Mouse (Mus musculus) lung, embryonic 16.5 days (tissue): ENCODE measurements around the gene Sox2. TPM values are rescaled to one million over a fixed set of nuclear protein-coding genes. Genes with fewer than 3 reads are reported as not detected.

Experiments used
- ATAC-seq: fragments of 200-750 bp; cut with Nextera tagmentation; 2 replicates; pipeline ENCODE4 v1.8.0; 2017; ENCODE audit warnings: low read depth, mild to moderate bottlenecking, moderate library complexity
- H3K27ac ChIP-seq: fragments of 300-500 bp; sonication (generic); 2 replicates; pipeline ENCODE4 v1.5.1; 2014; ENCODE audit warnings: mild to moderate bottlenecking, control low read depth, low read length
- H3K27me3 ChIP-seq: fragments of 300-500 bp; sonication (generic); 2 replicates; pipeline ENCODE4 v1.6.1; 2014; ENCODE audit warnings: low read depth, low read length, mixed read lengths; ENCODE audit not compliant: control insufficient read depth, insufficient read depth
- H3K36me3 ChIP-seq: fragments of 300-500 bp; sonication (generic); 2 replicates; pipeline ENCODE4 v1.6.1; 2014; ENCODE audit warnings: low read length; ENCODE audit not compliant: control insufficient read depth, insufficient read depth
- H3K4me1 ChIP-seq: fragments of 300-500 bp; sonication (generic); replicated peaks from 2 replicates; pipeline ENCODE4 v1.6.1; 2014; ENCODE audit warnings: low read length, mixed read lengths; ENCODE audit not compliant: control insufficient read depth, insufficient read depth
- H3K4me2 ChIP-seq: fragments of 300-500 bp; sonication (generic); 2 replicates; pipeline ENCODE4 v1.6.1; 2014; ENCODE audit warnings: low read depth, low read length, control low read depth
- H3K4me3 ChIP-seq: fragments of 300-500 bp; sonication (generic); 2 replicates; pipeline ENCODE4 v1.5.1; 2014; ENCODE audit warnings: mild to moderate bottlenecking, low read length, control low read depth
- H3K9ac ChIP-seq: fragments of 300-500 bp; sonication (generic); 2 replicates; pipeline ENCODE4 v1.6.1; 2014; ENCODE audit warnings: low read length, control low read depth
- H3K9me3 ChIP-seq: fragments of 300-500 bp; sonication (generic); 2 replicates; pipeline ENCODE4 v1.6.1; 2016; ENCODE audit warnings: low read length; ENCODE audit not compliant: control insufficient read depth
- WGBS: fragments of 180-500 bp; shearing (Covaris S2); extraction: QIAGEN DNeasy Blood & Tissue Kit; methylation state at CpG from one replicate; pipeline ENCODE4 v1.1.7; 2014; 5-methylcytosine and 5-hydroxymethylcytosine counted together
- polyA plus RNA-seq: library from polyadenylated mRNA; unstranded; fragments of >200 nt; fragmentation: Nextera tagmentation; extraction: Ambion mirVana; gene quantifications from 2 replicates; pipeline ENCODE4 v1.2.1, GENCODE M21; 2015

Sox2 gene
- polyA plus RNA-seq, 1 experiment from 2014 or later, result 1.6 TPM

DNA sequence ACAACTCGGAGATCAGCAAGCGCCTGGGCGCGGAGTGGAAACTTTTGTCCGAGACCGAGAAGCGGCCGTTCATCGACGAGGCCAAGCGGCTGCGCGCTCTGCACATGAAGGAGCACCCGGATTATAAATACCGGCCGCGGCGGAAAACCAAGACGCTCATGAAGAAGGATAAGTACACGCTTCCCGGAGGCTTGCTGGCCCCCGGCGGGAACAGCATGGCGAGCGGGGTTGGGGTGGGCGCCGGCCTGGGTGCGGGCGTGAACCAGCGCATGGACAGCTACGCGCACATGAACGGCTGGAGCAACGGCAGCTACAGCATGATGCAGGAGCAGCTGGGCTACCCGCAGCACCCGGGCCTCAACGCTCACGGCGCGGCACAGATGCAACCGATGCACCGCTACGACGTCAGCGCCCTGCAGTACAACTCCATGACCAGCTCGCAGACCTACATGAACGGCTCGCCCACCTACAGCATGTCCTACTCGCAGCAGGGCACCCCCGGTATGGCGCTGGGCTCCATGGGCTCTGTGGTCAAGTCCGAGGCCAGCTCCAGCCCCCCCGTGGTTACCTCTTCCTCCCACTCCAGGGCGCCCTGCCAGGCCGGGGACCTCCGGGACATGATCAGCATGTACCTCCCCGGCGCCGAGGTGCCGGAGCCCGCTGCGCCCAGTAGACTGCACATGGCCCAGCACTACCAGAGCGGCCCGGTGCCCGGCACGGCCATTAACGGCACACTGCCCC lies 586 bp downstream of the Sox2 start:
- H3K4me1 ChIP-seq, result peaks cover 20% of the 10 kb centered on the region
- H3K4me3 ChIP-seq, result peak overlapping the region; percentile 48
- H3K9me3 ChIP-seq, result no peaks in the 10 kb centered on the region
- H3K36me3 ChIP-seq, result no peaks in the 10 kb centered on the region
- peaks cover 85% of the 10 kb centered on the region for H3K27me3 ChIP-seq
- peak; percentile 18 for ATAC-seq
- peak overlapping the region; percentile 62 for H3K4me2 ChIP-seq
- H3K9ac ChIP-seq, result peak overlapping the region; percentile 57
- H3K27ac ChIP-seq, result peak overlapping the region; percentile 66; the same call in 1 of the 2 replicates
- WGBS, result under 1% methylated on average over 63 of the region's 67 CpGs

DNA sequence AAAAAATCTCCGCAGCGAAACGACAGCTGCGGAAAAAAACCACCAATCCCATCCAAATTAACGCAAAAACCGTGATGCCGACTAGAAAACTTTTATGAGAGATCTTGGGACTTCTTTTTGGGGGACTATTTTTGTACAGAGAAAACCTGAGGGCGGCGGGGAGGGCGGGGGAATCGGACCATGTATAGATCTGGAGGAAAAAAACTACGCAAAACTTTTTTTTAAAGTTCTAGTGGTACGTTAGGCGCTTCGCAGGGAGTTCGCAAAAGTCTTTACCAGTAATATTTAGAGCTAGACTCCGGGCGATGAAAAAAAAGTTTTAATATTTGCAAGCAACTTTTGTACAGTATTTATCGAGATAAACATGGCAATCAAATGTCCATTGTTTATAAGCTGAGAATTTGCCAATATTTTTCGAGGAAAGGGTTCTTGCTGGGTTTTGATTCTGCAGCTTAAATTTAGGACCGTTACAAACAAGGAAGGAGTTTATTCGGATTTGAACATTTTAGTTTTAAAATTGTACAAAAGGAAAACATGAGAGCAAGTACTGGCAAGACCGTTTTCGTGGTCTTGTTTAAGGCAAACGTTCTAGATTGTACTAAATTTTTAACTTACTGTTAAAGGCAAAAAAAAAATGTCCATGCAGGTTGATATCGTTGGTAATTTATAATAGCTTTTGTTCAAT lies 1.4 kb downstream of the Sox2 start:
- Histone ChIP-seq H3K4me2 (no peak overlapping the region), H3K4me1 (peaks cover 20% of the 10 kb centered on the region), H3K9ac (no peak overlapping the region), H3K27ac (no peak overlapping the region), H3K9me3 (no peaks in the 10 kb centered on the region), H3K27me3 (peaks cover 85% of the 10 kb centered on the region), H3K36me3 (no peaks in the 10 kb centered on the region), H3K4me3 (peak overlapping the region; percentile 48)
- 3% methylated on average over 26 of the region's 26 CpGs for WGBS
- no peak for ATAC-seq

DNA sequence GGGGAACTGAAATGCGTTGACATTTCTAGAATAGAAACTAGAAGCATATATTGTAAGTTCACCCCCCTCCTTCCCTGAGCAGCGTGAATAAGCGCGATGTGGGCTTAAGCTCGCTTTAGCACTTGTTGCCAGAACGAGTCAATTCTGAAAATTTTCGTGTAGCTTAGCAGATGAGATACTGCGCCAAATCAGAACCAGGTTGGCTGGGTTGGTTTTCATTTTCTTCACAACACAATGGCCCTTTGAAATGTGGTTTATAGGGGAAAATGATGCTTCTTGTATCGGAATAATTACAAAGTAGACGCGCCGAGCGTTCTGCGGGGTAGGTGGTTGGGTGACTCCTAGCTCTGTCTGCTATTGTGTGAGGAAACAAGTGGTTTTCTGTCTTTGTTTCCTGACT lies 2.4 kb downstream of the Sox2 start:
- Histone ChIP-seq H3K9me3 (no peaks in the 10 kb centered on the region), H3K27me3 (peaks cover 87% of the 10 kb centered on the region), H3K4me3 (peak overlapping the region; percentile 24), H3K27ac (no peak overlapping the region), H3K9ac (no peak overlapping the region), H3K36me3 (no peaks in the 10 kb centered on the region), H3K4me2 (no peak overlapping the region), H3K4me1 (peaks cover 20% of the 10 kb centered on the region)
- 2% methylated on average over 14 of the region's 14 CpGs for WGBS
- no peak for ATAC-seq

DNA sequence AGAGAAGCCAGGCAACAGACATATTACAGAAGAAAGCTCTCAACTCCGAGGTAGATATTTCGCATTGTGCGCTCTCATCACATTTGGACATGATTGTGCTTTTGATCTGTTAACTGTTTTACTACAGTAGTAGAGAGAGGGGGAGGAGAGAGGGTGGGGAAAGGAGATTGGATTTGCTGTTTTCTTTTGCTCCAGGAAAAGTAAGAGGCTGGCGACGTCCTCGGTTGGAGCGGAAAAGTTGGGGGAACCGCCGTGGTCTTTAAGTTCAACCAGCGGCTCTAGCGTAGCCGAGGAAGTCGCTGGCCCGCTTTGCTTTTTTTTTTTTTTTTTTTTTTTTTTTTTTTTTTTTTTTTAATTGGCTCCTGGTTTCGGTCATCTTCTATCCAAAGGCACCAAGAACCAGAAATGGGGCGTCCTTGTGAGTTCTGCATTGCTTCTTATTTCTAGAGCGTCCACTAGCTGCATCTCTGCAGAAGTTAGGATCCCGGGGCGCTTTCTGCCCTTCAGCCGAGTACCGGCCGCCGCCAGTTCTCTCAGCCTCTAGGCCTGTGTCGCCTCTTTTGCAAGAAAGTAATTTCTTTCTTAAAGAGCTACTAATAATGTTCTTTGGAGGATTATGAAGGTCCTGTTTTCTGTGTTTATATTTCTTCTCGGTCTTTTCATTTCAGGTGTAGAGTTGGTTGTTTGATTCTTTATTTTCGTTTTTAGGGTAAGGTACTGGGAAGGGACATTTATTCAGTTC lies 3.2 kb downstream of the Sox2 start:
- no peak overlapping the region for H3K27ac ChIP-seq
- no peak overlapping the region for H3K4me2 ChIP-seq
- H3K36me3 ChIP-seq, result no peaks in the 10 kb centered on the region
- 1% methylated on average over 26 of the region's 26 CpGs for WGBS
- peaks cover 88% of the 10 kb centered on the region for H3K27me3 ChIP-seq
- H3K4me1 ChIP-seq, result peaks cover 20% of the 10 kb centered on the region
- H3K4me3 ChIP-seq, result peak overlapping the region; percentile 24
- no peak overlapping the region for H3K9ac ChIP-seq
- no peak for ATAC-seq
- no peaks in the 10 kb centered on the region for H3K9me3 ChIP-seq

DNA sequence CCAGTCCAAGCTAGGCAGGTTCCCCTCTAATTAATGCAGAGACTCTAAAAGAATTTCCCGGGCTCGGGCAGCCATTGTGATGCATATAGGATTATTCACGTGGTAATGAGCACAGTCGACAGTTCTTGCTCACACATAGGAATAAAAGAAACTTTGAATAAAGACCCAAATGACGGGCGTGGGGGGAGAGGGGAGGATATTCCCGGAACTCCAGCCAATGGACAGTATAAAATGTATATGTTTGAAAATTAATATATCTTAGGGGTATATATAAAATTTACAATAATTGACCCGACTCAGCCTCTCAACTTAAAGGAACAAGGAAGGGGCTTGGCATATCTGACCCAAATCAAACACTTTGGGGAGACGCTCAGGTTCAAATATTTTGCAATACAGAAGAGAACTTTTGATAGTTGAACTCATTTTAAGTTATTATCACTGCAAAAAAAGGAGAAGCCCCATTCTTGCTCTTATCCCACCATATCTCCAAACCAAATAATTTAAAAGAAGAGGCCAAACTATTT lies 3.8 kb downstream of the Sox2 start:
- no peak overlapping the region for H3K27ac ChIP-seq
- no peaks in the 10 kb centered on the region for H3K9me3 ChIP-seq
- WGBS, result 7% methylated on average over 9 of the region's 9 CpGs
- no peak overlapping the region for H3K9ac ChIP-seq
- H3K4me1 ChIP-seq, result peaks cover 18% of the 10 kb centered on the region
- H3K36me3 ChIP-seq, result no peaks in the 10 kb centered on the region
- no peak overlapping the region for H3K4me2 ChIP-seq
- H3K4me3 ChIP-seq, result no peak overlapping the region; the same call in 1 of the 2 replicates
- no peak for ATAC-seq
- peaks cover 88% of the 10 kb centered on the region for H3K27me3 ChIP-seq

DNA sequence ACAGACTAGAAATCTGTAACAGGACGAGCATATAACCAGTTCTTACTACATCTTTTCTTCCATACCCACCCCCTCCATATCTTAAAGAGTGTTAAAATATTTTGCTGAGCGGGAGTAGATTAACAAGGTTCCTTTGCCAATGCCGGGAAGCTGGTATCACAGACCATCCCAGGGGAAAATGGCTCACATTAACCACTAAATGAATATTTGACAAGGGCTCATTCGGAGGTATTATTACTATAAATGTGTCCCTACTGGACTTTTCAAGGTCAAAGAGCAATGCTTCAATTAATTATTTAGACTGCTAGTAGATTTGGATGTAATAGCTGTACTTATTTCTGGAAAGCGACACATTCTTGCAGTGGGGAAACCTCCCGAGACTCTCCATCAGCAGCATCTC lies 4.6 kb downstream of the Sox2 start:
- 19% methylated on average over 6 of the region's 6 CpGs for WGBS
- no peaks in the 10 kb centered on the region for H3K9me3 ChIP-seq
- no peak overlapping the region for H3K9ac ChIP-seq

DNA sequence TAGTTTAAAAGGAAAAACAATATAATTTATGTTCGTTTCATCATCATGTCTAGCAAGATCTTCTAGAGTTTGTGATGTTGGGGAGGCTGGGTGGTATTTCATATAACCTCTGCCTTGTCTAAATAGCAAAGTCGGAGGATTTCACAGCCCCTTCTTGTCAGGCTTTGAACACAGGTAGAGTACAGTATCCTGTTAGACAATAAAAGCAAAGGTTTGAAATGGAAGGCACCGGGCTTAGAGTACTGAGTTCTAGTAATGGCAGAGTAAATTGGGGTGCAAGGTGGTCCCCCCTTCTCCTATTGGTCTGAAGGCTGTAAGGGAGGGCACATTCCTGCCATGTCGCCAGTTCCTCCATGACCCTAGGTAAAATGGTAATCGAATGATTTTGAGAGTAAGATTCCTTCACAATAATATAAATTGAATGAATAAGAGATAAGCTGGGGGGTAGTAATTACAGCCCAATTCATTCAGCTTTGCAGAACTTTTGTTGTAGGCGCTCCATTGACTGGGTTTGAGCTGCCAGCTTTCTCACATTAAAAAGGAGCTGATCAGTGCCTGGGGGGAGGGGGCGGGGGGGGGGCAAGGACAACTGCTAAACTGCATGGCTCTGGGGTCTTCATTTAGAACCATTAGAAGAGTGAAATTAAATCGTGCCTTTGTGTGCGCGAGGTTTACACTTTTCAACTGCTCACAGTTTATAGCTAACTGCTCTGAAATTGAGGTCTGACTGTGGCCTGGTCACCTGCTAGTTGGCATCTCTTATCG lies 5.3 kb downstream of the Sox2 start:
- 16% methylated on average over 11 of the region's 11 CpGs for WGBS
- Histone ChIP-seq H3K27ac (no peak overlapping the region), H3K4me1 (peaks cover 4% of the 10 kb centered on the region), H3K27me3 (peaks cover 88% of the 10 kb centered on the region), H3K9me3 (no peaks in the 10 kb centered on the region), H3K4me2 (no peak overlapping the region), H3K36me3 (no peaks in the 10 kb centered on the region), H3K9ac (no peak overlapping the region), H3K4me3 (no peak overlapping the region)
- ATAC-seq, result no peak

More for the DNA sequence above, 4.6 kb downstream of the Sox2 start:
- no peak overlapping the region for H3K27ac ChIP-seq
- no peak overlapping the region for H3K4me2 ChIP-seq
- ATAC-seq, result no peak
- H3K4me3 ChIP-seq, result no peak overlapping the region
- H3K27me3 ChIP-seq, result peaks cover 88% of the 10 kb centered on the region
- H3K36me3 ChIP-seq, result no peaks in the 10 kb centered on the region
- H3K4me1 ChIP-seq, result peaks cover 11% of the 10 kb centered on the region

DNA sequence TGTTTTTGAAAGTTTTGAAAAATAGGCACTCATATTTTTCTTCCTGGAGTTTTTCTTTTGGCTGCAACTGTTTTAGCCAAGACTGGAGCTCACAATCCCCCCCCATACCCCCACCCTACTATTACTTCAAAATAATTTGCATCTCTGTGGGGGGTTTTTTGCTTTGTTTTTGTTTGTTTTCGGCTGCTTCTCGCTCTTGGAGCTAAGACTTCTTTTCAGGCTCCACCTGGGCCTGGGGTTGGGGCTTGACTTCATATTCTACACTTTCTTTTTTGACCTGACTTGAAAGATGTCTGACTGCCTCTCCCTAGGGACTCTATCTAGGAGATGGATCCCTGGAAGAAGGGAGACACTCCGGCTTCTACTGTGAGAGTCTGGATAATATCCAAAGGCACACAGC lies 5.9 kb downstream of the Sox2 start:
- no peak overlapping the region for H3K4me2 ChIP-seq
- ATAC-seq, result no peak

More for the DNA sequence above, 5.9 kb downstream of the Sox2 start:
- Histone ChIP-seq H3K4me3 (no peak overlapping the region), H3K9ac (no peak overlapping the region), H3K27ac (no peak overlapping the region), H3K9me3 (no peaks in the 10 kb centered on the region), H3K4me1 (no peaks in the 10 kb centered on the region), H3K27me3 (peaks cover 88% of the 10 kb centered on the region), H3K36me3 (no peaks in the 10 kb centered on the region)
- WGBS, result 6% methylated on average over 3 of the region's 3 CpGs
